8 mouse cellular contexts compared by ENCODE assay signal in genomic region chr7:139538541-139538940, GRCm38 (mm10). TPM values are rescaled to one million over a fixed set of nuclear protein-coding genes. Genes with fewer than 3 reads are reported as not detected.
DNase-seq lines count a peak whose midpoint lies in the region; ATAC-seq lines count a peak whose summit lies in the region.

No protein-coding gene starts in this region.

- no peak overlapping the region for H3K4me2 ChIP-seq in heart, embryonic 11.5 days
- H3K4me2 ChIP-seq in midbrain, embryonic 11.5 days = no peak overlapping the region

- intact Hi-C loops in left cerebral cortex, postnatal 14 days (cut with DNase I) = no loop called here

- H3K4me3 ChIP-seq in heart, embryonic 11.5 days (ENCODE audit: low read depth, low read length) = no peak overlapping the region
- H3K4me3 ChIP-seq in midbrain, embryonic 11.5 days (ENCODE audit: low read depth, low read length) = no peak overlapping the region

- H3K9me3 ChIP-seq in heart, embryonic 11.5 days (replicated peaks; ENCODE audit: control insufficient read depth, low read length) = no peaks in the 10 kb centered on the region
- H3K9me3 ChIP-seq in midbrain, embryonic 11.5 days (ENCODE audit: control insufficient read depth, low read length) = no peaks in the 10 kb centered on the region

- no peak overlapping the region for H3K27ac ChIP-seq in heart, embryonic 11.5 days (ENCODE audit: low read depth, low read length)
- H3K27ac ChIP-seq in midbrain, embryonic 11.5 days (ENCODE audit: low read depth, low read length) = no peak overlapping the region

- peaks cover 8% of the 10 kb centered on the region; the same call in 1 of the 2 replicates for H3K36me3 ChIP-seq in heart, embryonic 11.5 days (ENCODE audit: control insufficient read depth, insufficient read depth, low read length)
- H3K36me3 ChIP-seq in midbrain, embryonic 11.5 days (ENCODE audit: control insufficient read depth, insufficient read depth, low read length) = no peaks in the 10 kb centered on the region

- DNase-seq in heart, adult 18-20 months = peak; percentile 73 to 79
- DNase-seq in 3134 (ENCODE audit: extremely low read depth, insufficient read length, low spot score) = peak; percentile 20
- DNase-seq in frontal cortex, adult 2 months (ENCODE audit: extremely low spot score in 1 of 2, low spot score in 1 of 2) = peak; percentile 37 to 59
- peak; percentile 62 to 67 for DNase-seq in left cerebral cortex, postnatal 14 days (ENCODE audit: low spot score in 2 of 2)
- DNase-seq in MN1 (ENCODE audit: low spot score) = no peak
- DNase-seq in midbrain, embryonic 11.5 days (ENCODE audit: low spot score, missing footprints) = no peak
- no peak for DNase-seq in retina, postnatal 1 day

- no peaks in the 10 kb centered on the region for H3K27me3 ChIP-seq in heart, embryonic 11.5 days (ENCODE audit: control insufficient read depth, insufficient read depth, low read length)
- peaks cover 75% of the 10 kb centered on the region for H3K27me3 ChIP-seq in midbrain, embryonic 11.5 days (ENCODE audit: control insufficient read depth, insufficient read depth, low read length)

- no peak for ATAC-seq in heart, embryonic 11.5 days (replicated peaks; ENCODE audit: insufficient number of reproducible peaks, low FRiP score, low TSS enrichment)
- ATAC-seq in midbrain, embryonic 11.5 days (ENCODE audit: low FRiP score) = no peak

- no peak overlapping the region for H3K9ac ChIP-seq in heart, embryonic 11.5 days (ENCODE audit: low read depth, low read length)
- no peak overlapping the region for H3K9ac ChIP-seq in midbrain, embryonic 11.5 days (ENCODE audit: low read length)

- H3K4me1 ChIP-seq in heart, embryonic 11.5 days (ENCODE audit: control insufficient read depth, insufficient read depth, low read length) = no peaks in the 10 kb centered on the region
- no peaks in the 10 kb centered on the region for H3K4me1 ChIP-seq in midbrain, embryonic 11.5 days (ENCODE audit: control insufficient read depth, insufficient read depth, low read length)

- WGBS in heart, embryonic 11.5 days (ENCODE audit: insufficient replicate concordance) = 86% methylated on average over 2 of the region's 2 CpGs
- 89% methylated on average over 2 of the region's 2 CpGs for WGBS in midbrain, embryonic 11.5 days

RNA-seq across cellular contexts. Expression of gene Nkx6-2, which starts 44.1 kb away (rescaled TPM):
- total RNA-seq in heart, adult 18-20 months (2021) = under 1 TPM in 1 of 2 experiments, not detected in 1; 0.15 TPM
- polyA plus RNA-seq in heart, embryonic 11.5 days (2014; fragmentation: Nextera tagmentation; extraction: Ambion mirVana) = 0.09 and 0.34 TPM in 2 replicates
- polyA plus RNA-seq in frontal cortex, adult 2 months (2012; rRNA removed) = 9.2 and 11.4 TPM in 2 replicates
- total RNA-seq in left cerebral cortex, postnatal 14 days (2021) = 1 to 10 TPM; 1.5 to 4.7 TPM
- polyA plus RNA-seq in midbrain, embryonic 11.5 days (2014; fragmentation: Nextera tagmentation; extraction: Ambion mirVana) = 48.3 and 54.7 TPM in 2 replicates

Comparison
In these comparisons a context has a peak if more than half of its experiments do, and no peak if none do; other contexts are left out.
1. DNase-seq: peak in heart, adult 18-20 months (2 of 2), 3134 (single experiment), frontal cortex, adult 2 months (2 of 2) and left cerebral cortex, postnatal 14 days (2 of 2); none in MN1 (single experiment), midbrain, embryonic 11.5 days (single experiment) and retina, postnatal 1 day (single experiment).